Mouse (Mus musculus) embryonic fibroblast, embryonic 13.5 days (primary cell): ENCODE measurements at regions not wholly inside any gene's neighbourhood (a gene's known extent, or its start where the extent isn't known, plus 50 kb on each side); places are given as distances from the start of the nearest gene placed in this dataset.

Experiments used
- CTCF ChIP-seq: IDR thresholded peaks from 2 replicates; pipeline ENCODE4 v1.5.1; 2011; ENCODE audit warnings: mild to moderate bottlenecking, control low read depth, low read length, moderate library complexity, borderline replicate concordance; ENCODE audit not compliant: insufficient read depth
- POLR2A ChIP-seq: IDR thresholded peaks from 2 replicates; pipeline ENCODE4 v1.6.1; 2011; ENCODE audit warnings: low read depth, mild to moderate bottlenecking, control low read depth, low read length, moderate library complexity

- TF ChIP-seq CTCF (no peak), POLR2A (no peak)
Measured at GRCm38 (mm10) chr3:149261764-149262163, 271.4 kb upstream of the Adgrl2 start.
